Mouse (Mus musculus) liver, adult 2 months (tissue): ENCODE results near the gene Smarcd3.
"Not testable (repeated sequence)": the region's sequence is repeated elsewhere in the genome, so short reads cannot be mapped to it uniquely, and the experiment has no call there.

Experiments
- CTCF ChIP-seq: fragments of 200-500 bp; IDR thresholded peaks from 2 replicates; pipeline ENCODE4 v1.5.1; 2011; ENCODE audit warnings: low read depth, low read length, control low read depth
- POLR2A ChIP-seq: fragments of 200-500 bp; IDR thresholded peaks from 2 replicates; pipeline ENCODE4 v1.6.1; 2011; ENCODE audit warnings: low read length, control low read depth; ENCODE audit not compliant: insufficient read depth; ENCODE audit errors: extremely low read depth

GRCm38 (mm10) chr5:24555335-24555734 is 68.9 kb downstream of the Smarcd3 start:
- not testable (repeated sequence) for TF ChIP-seq CTCF, POLR2A
